Mouse (Mus musculus) ES-E14 (cell line): Measurements from ENCODE around the gene Pgghg.

Experiments
- HCFC1 ChIP-seq: IDR thresholded peaks from 2 replicates; pipeline ENCODE4 v1.6.1; 2012; ENCODE audit warnings: low read length, inconsistent platforms, borderline replicate concordance; ENCODE audit not compliant: insufficient read depth
- MAFK ChIP-seq: IDR thresholded peaks from 2 replicates; pipeline ENCODE4 v1.6.1; 2014; ENCODE audit warnings: mild to moderate bottlenecking, low read depth, low read length, inconsistent platforms; ENCODE audit not compliant: insufficient read depth
- ZC3H11A ChIP-seq: IDR thresholded peaks from 2 replicates; pipeline ENCODE4 v1.6.1; 2012; ENCODE audit warnings: low read depth, mild to moderate bottlenecking, inconsistent platforms, low read length, borderline replicate concordance
- ZNF384 ChIP-seq: IDR thresholded peaks from 2 replicates; pipeline ENCODE4 v1.6.1; 2012; ENCODE audit warnings: low read depth, low read length, inconsistent platforms

- no peak for TF ChIP-seq ZNF384
- TF ChIP-seq MAFK, result no peak
- TF ChIP-seq HCFC1, result no peak
- TF ChIP-seq ZC3H11A, result no peak
Observed at GRCm38 (mm10) chr7:140919911-140920310, 21.3 kb upstream of the Pgghg start.
